Mouse (Mus musculus): Measurements from ENCODE around the gene Uvrag.

Gene Uvrag

GRCm38 (mm10) chr7:98862994-98863393, 277.9 kb downstream of the Uvrag start:
- no peak for DNase-seq (ENCODE audit: inconsistent age in 2 of 2, low spot score in 1 of 2)

- DNase-seq (ENCODE audit: inconsistent age in 2 of 2, low spot score in 1 of 2), result peak in 1 of 2 experiments; percentile 50
Measured at GRCm38 (mm10) chr7:98861002-98861401, 279.9 kb downstream of the Uvrag start.

- DNase-seq (ENCODE audit: inconsistent age in 2 of 2, low spot score in 1 of 2), result no peak
Measured at GRCm38 (mm10) chr7:98857094-98857493, 283.8 kb downstream of the Uvrag start.

- no peak for DNase-seq (ENCODE audit: inconsistent age in 2 of 2, low spot score in 1 of 2)
Measured at GRCm38 (mm10) chr7:98856128-98856527, 284.8 kb downstream of the Uvrag start.

- DNase-seq (ENCODE audit: inconsistent age in 2 of 2, low spot score in 1 of 2), result no peak
Measured at GRCm38 (mm10) chr7:98855388-98855787, 285.6 kb downstream of the Uvrag start.

GRCm38 (mm10) chr7:98853806-98854205, 287.1 kb downstream of the Uvrag start:
- peak in 1 of 2 experiments; percentile 55 for DNase-seq (ENCODE audit: inconsistent age in 2 of 2, low spot score in 1 of 2)

- no peak for DNase-seq (ENCODE audit: inconsistent age in 2 of 2, low spot score in 1 of 2)
Measured at GRCm38 (mm10) chr7:98852950-98853650, 287.8 kb downstream of the Uvrag start.

- DNase-seq (ENCODE audit: inconsistent age in 2 of 2, low spot score in 1 of 2), result no peak
Measured at GRCm38 (mm10) chr7:98851220-98851619, 289.7 kb downstream of the Uvrag start.

GRCm38 (mm10) chr7:98850388-98850787, 290.6 kb downstream of the Uvrag start:
- no peak for DNase-seq (ENCODE audit: inconsistent age in 2 of 2, low spot score in 1 of 2)

GRCm38 (mm10) chr7:98848899-98849640, 291.9 kb downstream of the Uvrag start:
- DNase-seq (ENCODE audit: inconsistent age in 2 of 2, low spot score in 1 of 2), result no peak

- no peak for DNase-seq (ENCODE audit: inconsistent age in 2 of 2, low spot score in 1 of 2)
Measured at GRCm38 (mm10) chr7:98843649-98844048, 297.3 kb downstream of the Uvrag start.

GRCm38 (mm10) chr7:98842997-98843396, 297.9 kb downstream of the Uvrag start:
- no peak for DNase-seq (ENCODE audit: inconsistent age in 2 of 2, low spot score in 1 of 2)

- no peak for DNase-seq (ENCODE audit: inconsistent age in 2 of 2, low spot score in 1 of 2)
Measured at GRCm38 (mm10) chr7:98841802-98842201, 299.1 kb downstream of the Uvrag start.

- no peak for DNase-seq (ENCODE audit: inconsistent age in 2 of 2, low spot score in 1 of 2)
Measured at GRCm38 (mm10) chr7:98840771-98841170, 300.2 kb downstream of the Uvrag start.

GRCm38 (mm10) chr7:98839312-98839711, 301.6 kb downstream of the Uvrag start:
- peak in 1 of 2 experiments; percentile 42 for DNase-seq (ENCODE audit: inconsistent age in 2 of 2, low spot score in 1 of 2)

GRCm38 (mm10) chr7:98838729-98839141, 302.2 kb downstream of the Uvrag start:
- DNase-seq (ENCODE audit: inconsistent age in 2 of 2, low spot score in 1 of 2), result peak; percentile 55 to 81

GRCm38 (mm10) chr7:98837901-98838300, 303.0 kb downstream of the Uvrag start:
- peak; percentile 83 to 92 for DNase-seq (ENCODE audit: inconsistent age in 2 of 2, low spot score in 1 of 2)

GRCm38 (mm10) chr7:98836646-98837045, 304.3 kb downstream of the Uvrag start:
- DNase-seq (ENCODE audit: inconsistent age in 2 of 2, low spot score in 1 of 2), result peak; percentile 53 to 83

- DNase-seq (ENCODE audit: inconsistent age in 2 of 2, low spot score in 1 of 2), result peak in 1 of 2 experiments; percentile 68
Measured at GRCm38 (mm10) chr7:98835519-98836441, 305.2 kb downstream of the Uvrag start.

Measured in adrenal gland, adult (tissue).